Mouse (Mus musculus): ENCODE measurements around the gene Taok2. TPM values are rescaled to one million over a fixed set of nuclear protein-coding genes. Genes with fewer than 3 reads are reported as not detected.

Gene Taok2
- total and polyA plus RNA-seq, 2 experiments from 2014 or later = 43.7 to 143 TPM

DNA sequence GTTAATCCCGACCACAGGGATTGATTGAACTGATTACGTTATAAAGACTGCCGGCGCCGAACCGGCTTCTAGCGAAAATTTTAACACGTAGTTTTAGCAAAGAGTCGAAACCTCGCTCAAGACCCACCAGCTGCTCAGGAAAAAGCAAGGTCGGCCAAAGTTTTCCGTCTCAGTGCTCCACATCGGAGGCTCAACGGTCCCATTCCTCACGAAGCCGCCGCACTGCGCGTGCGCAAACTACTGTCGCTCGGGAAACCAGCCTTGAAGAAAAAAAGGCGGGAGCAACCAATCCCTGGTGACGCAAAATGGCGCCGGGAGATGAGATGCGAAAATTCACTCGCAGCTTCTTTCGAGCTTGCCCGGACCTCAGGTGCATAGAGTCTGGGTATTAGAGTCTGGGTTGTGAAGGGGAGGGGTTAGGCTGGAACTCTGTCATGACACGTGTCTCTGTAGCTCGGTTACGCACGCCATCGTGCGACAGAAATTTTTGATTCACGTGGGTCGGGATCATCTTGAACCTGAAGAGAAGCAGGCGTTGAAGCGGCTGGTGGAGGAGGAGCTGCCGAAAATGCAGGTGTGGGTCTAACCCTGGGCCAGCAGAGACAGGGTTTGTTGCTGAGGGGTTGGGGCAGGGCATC is 22.2 kb downstream of the Taok2 start, which contains the start of gene Ino80e:
TSS of gene Ino80e (minus strand) at position 231 of the 638 bp plus-strand sequence.
- Histone ChIP-seq H3K4me3 (ENCODE audit: low read length) (peak within 1 kb of the TSS; percentile 56), H3K4me1 (ENCODE audit: insufficient read depth, low read length) (peaks cover 12% of the 10 kb centered on the region), H3K4me2 (ENCODE audit: low read depth, low read length) (peak within 1 kb of the TSS; percentile 75), H3K27ac (peak within 1 kb of the TSS; percentile 80), H3K36me3 (ENCODE audit: insufficient read depth, low read length) (peaks cover 20% of the 10 kb centered on the region; the same call in 1 of the 2 replicates), H3K27me3 (ENCODE audit: insufficient read depth, low read length) (no peaks in the 10 kb centered on the region), H3K9ac (replicated peaks; ENCODE audit: low read length) (peak within 1 kb of the TSS; percentile 59), H3K9me3 (ENCODE audit: low read length) (no peaks in the 10 kb centered on the region)
- ATAC-seq (peak; percentile 81), DNase-seq (ENCODE audit: low spot score) (peak; percentile 99)
- peak; percentile 16; the same call in 1 of the 2 replicates for TF ChIP-seq CTCF (IDR thresholded peaks at IDR 0.05; ENCODE audit: low read depth)
- WGBS = under 1% methylated on average over 41 of the region's 41 CpGs

DNA sequence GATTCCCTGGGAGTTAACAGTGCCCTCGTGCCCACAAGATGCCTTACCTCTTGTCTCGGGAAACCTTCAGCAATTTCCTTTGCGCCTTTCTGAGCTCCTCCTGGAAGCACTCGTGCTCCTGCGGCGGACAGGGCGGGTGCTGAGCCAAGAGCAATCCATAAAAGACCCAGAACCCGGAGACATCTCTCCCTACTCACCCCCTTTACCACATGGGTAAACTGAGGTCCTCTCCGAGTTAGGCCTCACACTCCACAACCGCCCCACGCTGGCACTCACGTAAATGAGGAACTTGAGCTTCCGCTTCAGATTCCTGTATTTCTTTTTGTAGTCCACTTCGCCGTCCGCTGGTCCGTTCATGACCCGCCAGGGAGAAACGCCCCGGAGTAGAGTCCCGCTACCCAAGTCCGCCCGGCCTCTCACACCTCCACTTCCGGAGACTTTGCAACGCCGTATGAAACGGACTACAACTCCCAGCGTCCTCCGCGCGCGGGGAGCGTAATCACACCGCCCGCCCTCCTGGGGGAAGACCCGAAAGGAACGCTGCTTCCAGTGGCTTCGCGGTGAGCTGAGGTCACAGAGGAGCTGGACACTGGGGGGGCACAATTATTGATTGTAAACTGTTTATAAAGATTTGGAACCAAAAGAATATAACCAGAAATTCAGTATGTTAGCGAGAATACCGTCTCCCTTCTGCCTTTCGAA is 22.9 kb downstream of the Taok2 start, which contains the start of gene Hirip3:
TSS of gene Hirip3 (plus strand) at position 544 of the 702 bp plus-strand sequence.
- no peak for TF ChIP-seq CTCF (IDR thresholded peaks at IDR 0.05; ENCODE audit: low read depth)
- Histone ChIP-seq H3K27me3 (ENCODE audit: insufficient read depth, low read length) (no peaks in the 10 kb centered on the region), H3K4me3 (ENCODE audit: low read length) (peak within 1 kb of the TSS; percentile 56), H3K9me3 (ENCODE audit: low read length) (no peaks in the 10 kb centered on the region), H3K4me2 (ENCODE audit: low read depth, low read length) (peak within 1 kb of the TSS; percentile 75), H3K9ac (replicated peaks; ENCODE audit: low read length) (peak within 1 kb of the TSS; percentile 59), H3K36me3 (ENCODE audit: insufficient read depth, low read length) (peaks cover 20% of the 10 kb centered on the region; the same call in 1 of the 2 replicates), H3K27ac (peak within 1 kb of the TSS; percentile 80), H3K4me1 (ENCODE audit: insufficient read depth, low read length) (peaks cover 12% of the 10 kb centered on the region)
- DNase-seq (ENCODE audit: low spot score) (peak; percentile 97), ATAC-seq (peak; percentile 89)
- WGBS = 1% methylated on average over 42 of the region's 42 CpGs

DNA sequence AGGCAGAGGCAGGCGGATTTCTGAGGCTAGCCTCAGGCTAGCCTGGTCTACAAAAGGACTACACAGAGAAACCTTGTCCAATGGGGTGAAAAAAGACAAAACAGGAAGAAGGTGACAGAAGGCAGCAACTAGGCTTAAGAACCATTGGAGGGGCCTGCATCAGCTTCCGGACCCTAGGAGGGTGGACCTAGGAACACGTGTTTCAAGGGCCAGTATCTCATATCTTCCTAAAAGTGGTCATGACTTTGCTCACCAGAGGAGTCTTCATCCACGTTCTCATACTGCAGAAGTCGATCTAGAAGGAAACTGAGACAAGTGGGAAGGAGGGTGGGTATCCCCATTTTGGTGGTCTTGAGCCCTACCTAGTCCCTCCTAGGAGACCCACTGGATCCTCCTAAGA is 23.5 kb downstream of the Taok2 start:
- Histone ChIP-seq H3K27ac (no peak overlapping the region), H3K4me3 (ENCODE audit: low read length) (peak overlapping the region; percentile 56), H3K27me3 (ENCODE audit: insufficient read depth, low read length) (no peaks in the 10 kb centered on the region), H3K9me3 (ENCODE audit: low read length) (no peaks in the 10 kb centered on the region), H3K36me3 (ENCODE audit: insufficient read depth, low read length) (peaks cover 17% of the 10 kb centered on the region; the same call in 1 of the 2 replicates), H3K4me2 (ENCODE audit: low read depth, low read length) (peak overlapping the region; percentile 75), H3K9ac (replicated peaks; ENCODE audit: low read length) (peak overlapping the region; percentile 59), H3K4me1 (ENCODE audit: insufficient read depth, low read length) (peaks cover 12% of the 10 kb centered on the region)
- ATAC-seq = no peak
- no peak for TF ChIP-seq CTCF (IDR thresholded peaks at IDR 0.05; ENCODE audit: low read depth)
- 75% methylated on average over 5 of the region's 5 CpGs for WGBS
- no peak for DNase-seq (ENCODE audit: low spot score)

DNA sequence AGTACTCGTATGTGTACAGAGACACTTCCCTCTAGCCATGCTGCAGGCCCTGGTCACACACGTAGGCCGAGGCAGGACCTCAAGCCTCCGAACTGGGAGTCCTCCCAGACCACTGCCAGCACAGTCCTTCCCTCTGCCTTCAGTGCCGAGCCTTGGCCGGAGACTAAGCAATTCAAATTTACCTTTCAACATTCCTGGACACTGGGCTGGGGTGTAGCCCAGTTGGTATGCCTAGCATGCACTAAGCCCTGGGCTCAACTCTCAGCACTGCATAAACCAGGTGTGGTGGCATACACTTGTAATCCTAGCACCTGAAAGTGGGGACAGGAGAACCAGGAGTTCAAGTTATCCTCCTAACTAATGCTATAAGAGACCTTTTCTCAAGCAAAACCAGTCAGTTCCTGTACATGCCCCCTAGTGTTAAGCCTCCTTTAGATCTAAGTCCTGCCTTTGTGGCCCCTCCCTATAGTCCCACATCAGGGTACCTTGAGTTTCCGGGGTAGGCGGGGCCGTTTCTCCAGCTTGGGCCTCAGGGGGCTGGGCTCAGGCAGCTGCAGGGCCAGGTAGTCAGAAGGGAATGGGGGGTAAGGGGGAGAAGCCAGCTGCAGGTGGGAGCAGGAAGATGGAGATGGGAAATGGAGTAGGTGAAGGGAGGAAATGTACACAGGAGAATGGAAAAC is 27.6 kb downstream of the Taok2 start:
- ATAC-seq (no peak), DNase-seq (ENCODE audit: low spot score) (no peak)
- Histone ChIP-seq H3K27me3 (ENCODE audit: insufficient read depth, low read length) (no peaks in the 10 kb centered on the region), H3K27ac (no peak overlapping the region), H3K36me3 (ENCODE audit: insufficient read depth, low read length) (peaks cover 37% of the 10 kb centered on the region), H3K9me3 (ENCODE audit: low read length) (no peaks in the 10 kb centered on the region), H3K4me3 (ENCODE audit: low read length) (no peak overlapping the region), H3K9ac (replicated peaks; ENCODE audit: low read length) (no peak overlapping the region), H3K4me2 (ENCODE audit: low read depth, low read length) (no peak overlapping the region), H3K4me1 (ENCODE audit: insufficient read depth, low read length) (no peaks in the 10 kb centered on the region; the same call in 1 of the 2 replicates)
- no peak for TF ChIP-seq CTCF (IDR thresholded peaks at IDR 0.05; ENCODE audit: low read depth)
- WGBS = 77% methylated on average over 9 of the region's 9 CpGs

DNA sequence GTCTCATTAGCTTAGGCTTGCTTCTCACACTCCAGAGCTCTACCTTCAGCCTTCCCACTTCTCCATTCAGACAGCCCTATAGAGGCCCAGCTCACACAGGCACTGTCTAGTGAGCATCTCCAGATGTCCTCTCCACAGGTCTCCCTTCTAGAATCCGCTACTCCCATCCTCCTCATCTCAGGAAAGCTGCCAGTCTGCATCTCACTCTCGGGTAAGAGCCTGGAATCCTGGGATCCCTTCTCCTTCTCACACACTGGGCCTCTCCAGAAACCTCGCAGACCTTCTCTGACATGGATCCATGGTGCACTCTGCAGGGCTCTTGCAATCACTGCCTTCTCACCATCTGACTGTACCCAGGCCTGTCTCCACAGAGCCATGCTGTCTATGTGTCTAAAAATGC is 28.9 kb downstream of the Taok2 start:
- WGBS = 77% methylated on average over 3 of the region's 3 CpGs
- Histone ChIP-seq H3K27me3 (ENCODE audit: insufficient read depth, low read length) (no peaks in the 10 kb centered on the region), H3K9ac (replicated peaks; ENCODE audit: low read length) (no peak overlapping the region), H3K9me3 (ENCODE audit: low read length) (no peaks in the 10 kb centered on the region), H3K4me2 (ENCODE audit: low read depth, low read length) (no peak overlapping the region), H3K4me3 (ENCODE audit: low read length) (no peak overlapping the region), H3K27ac (peak overlapping the region; percentile 41; the same call in 1 of the 2 replicates), H3K4me1 (ENCODE audit: insufficient read depth, low read length) (no peaks in the 10 kb centered on the region), H3K36me3 (ENCODE audit: insufficient read depth, low read length) (peaks cover 38% of the 10 kb centered on the region)
- no peak for DNase-seq (ENCODE audit: low spot score)
- no peak for ATAC-seq
- TF ChIP-seq CTCF (IDR thresholded peaks at IDR 0.05; ENCODE audit: low read depth) = no peak

DNA sequence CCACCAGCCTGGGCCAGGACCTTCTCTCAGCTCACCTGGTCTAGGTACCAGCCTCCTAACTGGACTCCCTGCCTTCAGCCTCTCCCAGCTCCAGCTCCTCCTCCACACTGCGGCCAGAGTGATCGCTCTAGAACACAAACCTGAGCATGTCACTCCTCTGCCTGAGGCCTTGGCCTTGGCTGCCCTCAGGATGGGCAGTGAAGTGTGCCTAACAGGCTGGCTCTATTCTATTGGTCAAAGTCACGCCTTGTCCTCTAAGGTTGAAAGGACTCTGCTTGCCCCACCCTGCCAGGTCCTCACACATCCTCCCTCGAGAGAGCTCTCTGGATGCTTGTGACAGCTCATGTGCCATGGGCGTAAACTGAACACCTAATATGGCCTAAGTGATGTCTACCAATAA is 31.0 kb downstream of the Taok2 start:
- Histone ChIP-seq H3K4me2 (ENCODE audit: low read depth, low read length) (no peak overlapping the region), H3K4me3 (ENCODE audit: low read length) (no peak overlapping the region), H3K4me1 (ENCODE audit: insufficient read depth, low read length) (peaks cover 8% of the 10 kb centered on the region; the same call in 1 of the 2 replicates), H3K9ac (replicated peaks; ENCODE audit: low read length) (no peak overlapping the region), H3K27me3 (ENCODE audit: insufficient read depth, low read length) (no peaks in the 10 kb centered on the region), H3K36me3 (ENCODE audit: insufficient read depth, low read length) (peaks cover 38% of the 10 kb centered on the region), H3K27ac (no peak overlapping the region), H3K9me3 (ENCODE audit: low read length) (no peaks in the 10 kb centered on the region)
- 81% methylated on average over 5 of the region's 5 CpGs for WGBS
- TF ChIP-seq CTCF (IDR thresholded peaks at IDR 0.05; ENCODE audit: low read depth) = no peak
- DNase-seq (ENCODE audit: low spot score) (no peak), ATAC-seq (no peak)

Data from hindbrain, postnatal 0 days (tissue).